Mouse (Mus musculus) layer of hippocampus, adult 2 months (tissue): ENCODE results near the gene Mllt6. TPM values are rescaled to one million over a fixed set of nuclear protein-coding genes. Genes with fewer than 3 reads are reported as not detected.
A peak's percentile ranks its signal among the peaks of the same experiment; 100 is the strongest.

Source experiments
- DNase-seq, 2 experiments: peaks; one replicate each; pipeline ENCODE4 v3.0.0; 2022; ENCODE audit warnings: low spot score in 2 of 2
- H3K27ac ChIP-seq: fragments of 200-600 bp; 2 replicates; pipeline ENCODE4 v1.8.1; 2022
- H3K4me3 ChIP-seq: fragments of 200-600 bp; 2 replicates; pipeline ENCODE4 v1.8.1; 2022; ENCODE audit warnings: mild to moderate bottlenecking
- CTCF ChIP-seq: fragments of 200-600 bp; conservative IDR thresholded peaks from 2 replicates; pipeline ENCODE4 v1.8.1; 2022; ENCODE audit warnings: antibody characterized with exemption, mild to moderate bottlenecking, moderate library complexity
- long read RNA-seq, 2 experiments: library from polyadenylated mRNA; stranded (forward); transcript quantifications; one replicate each; pipeline ENCODE4 v2.0.0; 2021; ENCODE audit warnings: borderline mapping rate in 2 of 2
- total RNA-seq, 2 experiments: library from RNA; stranded (reverse); gene quantifications; 2 replicates each; pipeline ENCODE4 v1.2.3; 2021

Gene Mllt6
- 100 to 1,000 TPM; 122 to 124 TPM for total RNA-seq
- long read RNA-seq, experiment 1, partial matches to known transcripts: 2 of 13 reads
- long read RNA-seq, experiment 1, other reads (novel, unspliced or antisense): 11 of 13 reads
- long read RNA-seq, experiment 2, partial matches to known transcripts: 2 of 21 reads
- long read RNA-seq, experiment 2, other reads (novel, unspliced or antisense): 19 of 21 reads

DNA sequence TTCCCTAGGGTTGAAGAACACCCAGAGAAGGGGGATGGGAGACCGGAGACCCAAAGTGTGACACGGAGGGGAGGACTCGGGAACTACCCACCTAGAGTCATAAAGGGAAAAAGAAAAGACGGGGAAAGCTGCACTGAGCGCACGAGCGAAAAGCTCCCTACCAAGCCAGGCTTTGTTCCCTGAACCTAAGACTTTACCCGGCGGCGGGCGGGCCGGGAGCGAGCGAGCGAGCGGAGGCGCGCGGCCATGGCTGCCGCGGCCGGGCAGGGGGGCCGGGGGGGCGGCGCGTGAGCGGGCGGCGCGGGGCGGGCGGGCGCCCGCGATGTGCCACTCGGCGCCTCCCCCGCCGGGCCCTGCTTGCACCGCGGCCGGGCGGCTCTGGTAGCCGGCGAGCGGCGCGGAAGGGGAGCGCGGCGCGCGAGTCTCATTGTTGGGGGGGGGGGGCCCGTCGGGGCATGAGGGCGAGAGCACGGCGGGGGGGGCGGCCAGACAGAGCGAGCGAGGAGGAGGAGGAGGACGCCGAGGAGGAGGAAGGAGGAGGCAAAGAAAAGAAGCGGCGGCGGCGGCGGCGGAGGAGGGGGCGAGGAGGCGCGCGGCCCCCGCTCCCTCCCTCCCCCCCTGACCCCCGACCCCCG is at the start of gene Mllt6:
Gene Mllt6, plus strand, starts transcription at position 522 of the 635 bp plus-strand sequence.
- TF ChIP-seq CTCF: no peak
- peak within 1 kb of the TSS; percentile 76 for H3K4me3 ChIP-seq
- peak; percentile 68 to 74 for DNase-seq
- H3K27ac ChIP-seq: peak within 1 kb of the TSS; percentile 92

DNA sequence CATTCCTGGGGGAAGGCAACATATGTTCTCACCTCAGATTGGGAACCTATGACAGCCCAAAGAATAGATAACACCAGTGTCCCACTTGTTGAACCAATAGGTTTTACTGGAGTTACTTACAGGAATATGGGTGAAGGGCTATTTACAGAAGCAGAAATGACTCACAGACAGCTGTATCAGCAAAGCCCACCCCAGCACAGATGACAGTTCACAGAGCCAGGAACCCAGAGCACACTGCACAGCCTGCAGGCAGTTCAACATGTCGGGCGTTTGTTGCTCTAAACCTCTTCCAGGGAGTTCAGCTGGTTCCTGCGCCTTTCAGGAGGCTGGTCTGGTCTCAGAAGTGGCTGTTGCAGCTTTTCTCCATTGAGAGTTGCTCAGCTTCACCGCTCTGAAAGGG is 47.9 kb upstream of the Mllt6 start:
- Histone ChIP-seq H3K27ac (no peak overlapping the region), H3K4me3 (no peak overlapping the region)
- no peak for TF ChIP-seq CTCF
- no peak for DNase-seq

DNA sequence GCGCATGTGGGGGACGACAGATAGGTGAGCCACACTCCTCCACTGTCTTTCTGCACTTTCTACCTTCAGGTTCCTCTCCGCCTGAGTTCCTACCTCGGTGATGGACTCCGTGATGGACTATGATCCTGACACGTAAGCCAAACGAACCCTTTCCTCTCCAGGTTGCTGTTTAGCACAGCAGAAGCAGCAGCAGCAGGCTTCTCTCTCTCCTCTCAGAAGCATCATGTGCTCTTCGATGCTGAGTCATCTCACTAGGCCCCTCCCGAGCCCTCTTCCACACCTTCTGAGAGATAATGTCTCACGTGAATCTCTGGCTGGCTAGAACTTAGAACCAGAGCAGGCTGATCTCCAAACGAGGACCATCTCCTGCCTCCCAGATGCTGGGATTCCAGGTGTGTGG is 44.8 kb upstream of the Mllt6 start:
- no peak for DNase-seq
- Histone ChIP-seq H3K27ac (no peak overlapping the region), H3K4me3 (no peak overlapping the region)
- no peak for TF ChIP-seq CTCF

DNA sequence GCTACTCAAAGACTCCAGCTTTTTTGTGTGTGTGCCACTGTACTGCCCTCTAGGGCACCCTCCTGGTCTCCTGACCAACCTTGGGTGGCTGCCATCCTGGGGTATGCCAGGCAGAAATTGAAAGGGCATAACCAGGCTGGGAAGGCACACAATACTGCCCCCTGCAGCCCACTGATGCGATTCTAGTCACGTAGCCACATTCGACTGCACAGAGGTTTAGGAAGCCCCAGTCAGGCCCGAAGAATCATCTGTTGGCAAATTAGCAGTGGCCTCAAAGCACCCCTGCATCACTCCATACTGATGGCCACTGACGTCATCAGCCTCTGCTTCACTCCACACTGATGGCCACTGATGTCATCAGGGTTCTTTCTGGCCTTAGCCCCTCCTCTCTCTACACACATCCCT is 43.8 kb upstream of the Mllt6 start:
- no peak overlapping the region for H3K4me3 ChIP-seq
- TF ChIP-seq CTCF: peak; percentile 82
- H3K27ac ChIP-seq: no peak overlapping the region
- peak; percentile 71 to 78 for DNase-seq

DNA sequence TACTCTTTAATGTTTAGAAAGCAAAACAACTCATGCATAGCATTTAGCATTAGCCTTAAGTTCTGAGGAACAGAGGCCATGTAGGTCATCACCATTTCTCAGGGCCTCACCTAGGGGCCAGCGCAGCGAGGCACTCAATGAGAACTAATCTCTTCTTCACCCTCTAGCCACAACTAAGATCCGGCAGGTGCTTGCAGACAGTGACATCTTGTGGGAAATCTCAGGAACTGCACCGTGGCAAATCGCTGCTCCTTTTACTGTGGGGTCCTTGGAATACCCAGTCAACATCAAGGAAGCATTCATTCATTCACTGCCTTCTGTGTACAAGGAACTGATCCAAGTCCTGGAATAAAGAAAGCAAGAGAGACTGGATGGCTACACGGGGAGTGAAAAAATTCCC is 40.8 kb upstream of the Mllt6 start:
- H3K27ac ChIP-seq: no peak overlapping the region
- no peak overlapping the region for H3K4me3 ChIP-seq
- TF ChIP-seq CTCF: peak; percentile 100
- DNase-seq: peak; percentile 61 to 80

DNA sequence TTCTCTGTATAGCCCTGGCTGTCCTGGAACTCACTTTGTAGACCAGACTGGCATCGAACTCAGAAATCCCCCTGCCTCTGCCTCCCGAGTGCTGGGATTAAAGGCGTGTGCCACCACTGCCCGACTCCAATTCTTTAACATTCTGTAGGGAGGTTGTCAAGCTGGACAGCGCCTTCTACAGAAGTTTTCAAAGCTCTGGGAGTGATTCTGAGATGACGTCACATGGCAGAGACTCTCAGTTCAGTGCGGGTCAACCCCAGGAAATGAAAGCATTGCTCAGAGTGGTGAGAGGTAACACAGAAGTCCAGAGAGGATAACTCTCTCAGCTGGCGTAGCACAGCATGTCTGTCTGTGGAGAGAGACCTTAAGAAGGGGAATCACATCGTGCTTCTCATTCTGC is 40.0 kb upstream of the Mllt6 start:
- no peak for TF ChIP-seq CTCF
- no peak for DNase-seq
- H3K27ac ChIP-seq: no peak overlapping the region
- no peak overlapping the region for H3K4me3 ChIP-seq

DNA sequence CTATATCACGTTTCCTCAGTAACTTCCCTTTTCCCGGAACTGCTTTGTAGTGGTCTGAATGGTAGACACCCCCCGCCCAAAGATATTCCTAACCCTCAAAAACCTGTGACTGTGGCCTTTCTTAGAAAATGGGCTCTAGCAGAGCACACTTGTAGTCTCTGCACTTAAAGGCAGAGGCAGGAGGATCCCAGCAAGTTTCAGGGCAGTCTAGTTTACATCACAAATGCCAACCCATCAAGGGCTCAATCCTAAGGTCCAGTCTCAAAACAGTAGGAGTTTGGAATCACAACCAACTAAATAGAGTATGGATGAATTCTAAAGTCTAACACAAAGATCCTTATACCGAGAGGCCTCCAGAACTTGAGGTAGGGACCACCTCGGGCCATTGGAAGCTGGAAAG is 37.7 kb upstream of the Mllt6 start:
- Histone ChIP-seq H3K27ac (no peak overlapping the region), H3K4me3 (no peak overlapping the region)
- no peak for DNase-seq
- TF ChIP-seq CTCF: no peak

DNA sequence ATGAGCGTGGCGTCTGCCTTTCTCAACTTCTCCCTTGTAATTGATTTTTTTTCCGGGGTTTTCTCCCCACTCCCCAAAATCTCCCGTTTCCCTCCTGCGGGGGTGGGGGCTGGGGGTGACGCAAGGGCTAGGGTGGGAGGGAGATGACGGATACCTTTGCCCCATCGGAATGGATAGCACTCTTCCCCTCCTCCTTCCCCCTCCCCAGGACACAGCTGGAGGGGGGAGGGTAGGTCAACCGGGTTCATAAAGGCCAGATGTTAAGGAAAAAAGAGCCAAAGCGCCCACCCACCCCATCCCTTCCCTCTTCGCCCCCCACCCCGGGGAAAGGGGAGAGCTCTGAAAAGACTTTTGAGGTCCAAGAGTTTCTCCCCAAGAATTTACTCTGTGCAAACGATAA is 36.8 kb upstream of the Mllt6 start:
- no peak for DNase-seq

DNA sequence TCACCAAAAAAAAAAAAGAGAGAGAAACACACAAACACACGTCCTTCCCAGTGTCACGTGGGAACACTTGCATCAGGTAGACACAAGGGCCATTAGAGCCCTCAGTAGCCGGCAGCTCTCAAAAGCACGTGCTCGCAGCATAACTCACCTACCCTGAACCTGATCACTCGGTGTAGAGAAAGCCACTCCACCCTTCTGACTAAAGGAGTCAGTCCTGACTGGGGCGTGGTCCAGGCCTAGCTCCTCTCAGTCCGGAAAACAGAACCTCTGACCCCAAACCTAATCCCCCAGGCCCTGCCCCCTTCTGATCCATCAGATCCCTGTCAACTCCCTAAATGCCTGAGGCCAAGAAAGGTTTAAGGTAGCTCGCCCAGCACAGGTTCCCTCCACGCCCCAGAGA is 36.4 kb upstream of the Mllt6 start:
- TF ChIP-seq CTCF: no peak
- Histone ChIP-seq H3K27ac (no peak overlapping the region), H3K4me3 (no peak overlapping the region)
- no peak for DNase-seq

More for the DNA sequence above, 36.8 kb upstream of the Mllt6 start:
- Histone ChIP-seq H3K27ac (no peak overlapping the region), H3K4me3 (no peak overlapping the region)
- TF ChIP-seq CTCF: no peak

DNA sequence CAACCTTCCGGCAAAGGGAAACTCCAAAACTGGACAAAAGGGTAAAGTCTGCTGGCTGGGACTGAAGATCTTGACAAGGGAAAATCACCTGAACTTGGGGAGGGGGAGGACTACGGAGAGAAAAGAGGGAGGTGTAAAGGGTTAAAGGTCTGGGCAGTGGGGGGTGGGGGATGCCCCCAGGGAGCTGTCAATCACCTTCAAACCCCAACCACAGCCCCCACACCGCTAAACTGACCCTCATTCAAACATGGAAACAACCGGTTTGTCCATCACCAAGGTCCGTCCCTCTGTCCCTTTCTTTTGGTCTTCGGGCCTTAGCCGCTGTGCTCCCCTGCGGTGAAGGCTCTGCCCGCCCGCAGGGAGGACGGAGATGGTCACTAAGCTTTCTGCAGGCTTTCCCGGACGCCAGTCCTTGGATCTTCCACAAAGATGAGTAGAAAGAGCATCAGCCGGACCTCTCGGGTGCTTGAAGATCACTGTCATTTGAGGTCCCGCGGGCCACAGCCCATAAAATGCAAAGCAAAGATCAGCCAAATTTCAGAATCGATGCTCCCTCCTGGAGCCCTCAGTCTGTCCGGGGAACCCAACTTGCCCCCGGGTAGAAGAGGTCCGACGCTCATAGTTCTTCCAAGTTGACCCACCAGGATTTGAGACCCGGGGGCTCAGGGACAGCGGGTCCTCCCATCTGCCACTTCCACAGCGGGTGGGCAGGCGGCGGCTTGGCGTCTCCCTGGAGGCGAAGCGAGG is 35.5 kb upstream of the Mllt6 start:
- peak overlapping the region; percentile 62 for H3K4me3 ChIP-seq
- no peak for DNase-seq
- H3K27ac ChIP-seq: no peak overlapping the region
- TF ChIP-seq CTCF: no peak

DNA sequence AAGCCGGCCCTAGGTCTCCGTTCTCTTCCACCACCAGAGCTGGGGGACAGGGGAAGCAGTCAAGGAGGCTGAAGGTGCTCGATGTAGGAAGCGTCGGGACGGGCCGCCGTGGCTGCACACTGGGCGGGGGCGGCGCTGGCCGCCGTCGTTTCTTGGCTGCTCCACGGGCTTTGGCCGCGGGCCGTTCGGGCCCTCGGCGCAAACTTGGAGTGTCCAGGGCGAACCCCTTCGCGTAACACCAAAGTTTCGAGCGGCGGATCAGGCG is 35.0 kb upstream of the Mllt6 start:
- no peak for TF ChIP-seq CTCF
- DNase-seq: no peak
- H3K4me3 ChIP-seq: peak overlapping the region; percentile 62
- H3K27ac ChIP-seq: no peak overlapping the region

DNA sequence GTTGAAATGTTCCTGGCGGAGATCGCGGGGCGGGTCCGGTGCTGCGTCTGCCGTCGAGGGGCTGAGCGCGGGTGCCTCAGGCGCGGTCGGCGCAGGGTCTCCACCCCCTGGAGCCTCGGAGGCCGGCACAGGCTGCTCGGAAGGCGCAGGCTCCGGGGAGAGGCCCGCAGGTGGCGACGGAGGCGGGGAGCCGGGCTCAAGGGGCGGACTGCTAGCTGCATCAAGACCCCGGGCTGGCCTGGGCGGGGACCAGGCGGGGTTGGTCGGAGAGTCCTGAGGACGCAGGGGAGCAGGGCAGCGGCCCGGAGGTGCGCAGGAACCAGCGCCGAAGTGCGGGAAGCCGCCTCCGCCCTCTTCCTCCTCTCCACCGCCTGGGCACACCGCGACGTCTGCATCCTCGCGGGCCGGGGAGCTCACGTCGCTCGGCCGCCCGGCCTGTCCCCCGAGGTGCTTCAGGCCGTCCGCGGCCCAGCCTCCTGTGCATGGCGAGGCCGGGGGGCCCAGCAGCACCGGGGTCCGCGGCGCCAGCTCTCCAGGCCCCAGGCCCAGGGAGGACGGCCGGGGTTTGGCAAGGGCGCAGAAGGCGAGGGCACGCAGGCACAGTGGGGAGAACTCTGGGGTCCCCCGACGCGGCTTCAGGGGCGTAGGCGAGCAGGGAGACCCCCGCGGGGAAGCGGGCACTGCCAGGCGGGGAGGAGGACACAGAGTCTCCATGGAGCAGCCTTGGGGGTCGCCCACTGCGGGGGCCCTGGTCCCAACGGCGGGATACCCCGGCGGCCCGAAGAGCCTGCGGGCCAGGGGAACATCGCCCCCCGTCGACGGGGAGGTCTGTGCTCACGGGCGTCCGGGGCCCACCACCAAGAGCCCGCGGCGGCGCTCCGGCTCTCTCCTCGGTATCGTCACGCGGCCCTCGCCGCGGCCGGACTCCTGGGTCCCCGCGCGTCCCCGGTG is 34.4 kb upstream of the Mllt6 start:
- 0 out of 2 replicates have a peak, but pooled peaks have one; percentile 5 for TF ChIP-seq CTCF
- peak overlapping the region; percentile 62 for H3K4me3 ChIP-seq
- peak overlapping the region; percentile 80 for H3K27ac ChIP-seq
- DNase-seq: no peak

DNA sequence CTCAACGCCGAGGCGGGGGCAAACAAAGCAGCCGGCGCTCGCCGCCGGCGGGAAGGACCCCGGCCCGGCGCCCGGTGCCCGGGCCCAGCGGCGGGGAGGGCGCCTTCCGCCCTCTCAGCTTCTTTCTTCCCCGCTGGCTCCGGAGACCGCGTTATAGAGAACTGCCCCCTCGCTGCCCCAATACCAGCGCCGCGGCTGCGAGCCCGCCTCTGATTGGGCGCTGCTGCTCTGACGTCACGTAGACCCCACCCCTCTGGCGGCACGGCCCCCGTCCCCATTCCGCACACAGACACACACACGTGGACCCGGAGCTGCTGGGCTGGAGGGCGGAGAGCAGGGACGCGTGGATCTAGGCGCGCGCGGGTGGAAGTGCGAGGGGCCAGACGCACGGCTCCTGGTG is 33.6 kb upstream of the Mllt6 start, which contains the start of gene Epop:
Gene Epop, minus strand, starts transcription at position 127 of the 400 bp plus-strand sequence.
- no peak for TF ChIP-seq CTCF
- Histone ChIP-seq H3K27ac (peak within 1 kb of the TSS; percentile 80), H3K4me3 (peak within 1 kb of the TSS; percentile 62)
- DNase-seq: peak; percentile 93 to 95
